Mouse (Mus musculus): ENCODE measurements at regions not wholly inside any gene's neighbourhood (a gene's known extent, or its start where the extent isn't known, plus 50 kb on each side); places are given as distances from the start of the nearest gene placed in this dataset.
A peak's percentile ranks its signal among the peaks of the same experiment; 100 is the strongest.
"Not testable (repeated sequence)": the region's sequence is repeated elsewhere in the genome, so short reads cannot be mapped to it uniquely, and the experiment has no call there.

DNA sequence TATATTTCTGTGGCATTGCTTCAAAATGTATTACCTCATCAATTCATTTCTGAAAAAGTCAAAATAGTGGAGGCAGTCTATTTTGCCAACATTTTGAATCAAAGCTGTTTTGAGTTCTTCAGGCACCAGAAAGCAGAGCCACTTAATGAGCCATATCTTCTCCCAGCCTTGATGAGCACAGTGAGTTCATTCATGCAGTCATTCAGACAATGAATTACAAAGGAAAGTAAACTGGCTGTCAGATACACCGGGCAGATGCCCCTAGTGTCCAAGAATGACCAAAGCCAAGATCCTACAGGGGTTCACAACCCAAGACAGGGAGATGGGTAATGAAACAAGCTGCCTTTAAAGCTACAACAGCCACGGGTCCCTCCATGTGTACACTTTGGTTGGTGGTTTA is 798.7 kb downstream of the Cypt12 start:
- no peak for DNase-seq (ENCODE audit: low spot score)
- Histone ChIP-seq H3K4me2 (ENCODE audit: low read depth, low read length) (no peak overlapping the region), H3K27ac (no peak overlapping the region), H3K4me3 (ENCODE audit: low read length) (no peak overlapping the region), H3K9ac (replicated peaks; ENCODE audit: low read length) (no peak overlapping the region), H3K4me1 (ENCODE audit: insufficient read depth, low read length) (no peaks in the 10 kb centered on the region), H3K9me3 (ENCODE audit: low read length) (no peaks in the 10 kb centered on the region), H3K27me3 (ENCODE audit: insufficient read depth, low read length) (no peaks in the 10 kb centered on the region), H3K36me3 (ENCODE audit: insufficient read depth, low read length) (no peaks in the 10 kb centered on the region)
- no peak for ATAC-seq
- WGBS: 32% methylated on average over 2 of the region's 2 CpGs
- TF ChIP-seq CTCF (IDR thresholded peaks at IDR 0.05; ENCODE audit: low read depth): no peak

DNA sequence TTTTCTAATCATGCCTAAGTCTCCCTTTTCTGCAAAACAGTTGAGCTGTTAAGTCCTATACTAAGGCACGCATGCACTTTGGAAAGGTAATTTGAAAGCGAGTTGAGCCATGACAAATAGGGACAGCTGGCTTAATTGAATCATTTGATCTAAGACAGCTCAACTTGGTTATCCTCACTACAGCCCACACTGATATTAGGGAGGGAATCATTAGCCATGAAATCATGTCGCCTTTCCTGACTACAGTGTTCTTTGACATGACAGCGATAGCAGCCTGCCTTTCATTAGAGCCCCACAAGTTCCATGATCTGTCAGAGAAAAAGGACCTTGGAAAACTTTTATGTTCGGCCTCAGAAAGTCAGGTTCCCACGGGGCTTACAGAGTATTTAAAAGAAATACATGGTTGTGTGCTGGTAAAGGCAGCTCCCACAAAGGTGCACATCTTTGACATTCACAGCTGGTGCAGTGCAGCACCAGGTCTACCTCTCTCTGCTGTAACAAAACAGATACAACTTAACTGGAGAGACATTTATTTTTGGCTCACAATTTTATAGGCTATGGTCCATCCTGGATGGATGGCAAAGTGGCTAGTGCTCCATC is 803.5 kb downstream of the Cypt12 start:
- ATAC-seq (no peak), DNase-seq (ENCODE audit: low spot score) (no peak)
- WGBS: 68% methylated on average over 6 of the region's 6 CpGs
- Histone ChIP-seq H3K4me3 (ENCODE audit: low read length) (no peak overlapping the region), H3K9me3 (ENCODE audit: low read length) (no peaks in the 10 kb centered on the region), H3K4me1 (ENCODE audit: insufficient read depth, low read length) (no peaks in the 10 kb centered on the region), H3K36me3 (ENCODE audit: insufficient read depth, low read length) (no peaks in the 10 kb centered on the region), H3K9ac (replicated peaks; ENCODE audit: low read length) (no peak overlapping the region), H3K27ac (no peak overlapping the region), H3K4me2 (ENCODE audit: low read depth, low read length) (no peak overlapping the region), H3K27me3 (ENCODE audit: insufficient read depth, low read length) (no peaks in the 10 kb centered on the region)
- no peak for TF ChIP-seq CTCF (IDR thresholded peaks at IDR 0.05; ENCODE audit: low read depth)

DNA sequence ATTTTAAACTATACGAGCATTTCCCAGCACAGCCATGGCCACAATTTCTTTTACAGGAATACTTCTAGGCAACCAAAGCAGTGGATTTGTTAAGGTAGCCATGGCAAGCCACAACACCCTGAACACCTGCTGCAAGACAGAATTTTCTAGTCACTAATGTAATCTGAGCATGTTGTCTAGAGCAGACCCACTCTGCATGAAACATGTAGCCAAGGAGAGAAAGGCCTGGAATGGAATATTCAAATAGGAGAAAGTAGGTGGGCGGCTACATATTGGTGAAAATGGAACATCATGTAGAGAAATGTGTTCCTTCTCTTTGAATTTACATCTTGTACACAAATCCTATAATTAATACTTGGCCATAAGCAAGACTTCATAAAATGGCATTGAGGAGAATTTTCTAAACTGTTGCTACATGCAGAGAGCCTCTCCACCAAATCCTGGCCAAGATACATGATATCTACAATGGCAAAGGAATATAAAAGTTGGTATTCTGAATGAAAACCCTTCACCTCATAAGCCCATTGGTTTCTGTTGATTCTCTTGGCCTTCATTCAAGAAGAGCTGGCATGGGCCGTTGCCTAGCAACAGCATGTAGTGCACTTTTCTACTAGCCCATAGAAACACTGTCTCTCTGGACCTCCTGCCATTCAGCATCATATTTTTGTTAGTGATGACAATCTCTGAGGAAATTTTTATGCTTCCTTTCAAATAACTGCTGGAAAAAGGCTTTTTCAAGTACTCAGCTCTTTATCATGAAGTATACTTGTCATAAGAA is 816.3 kb downstream of the Cypt12 start:
- DNase-seq (ENCODE audit: low spot score): peak; percentile 90
- TF ChIP-seq CTCF (IDR thresholded peaks at IDR 0.05; ENCODE audit: low read depth): no peak
- Histone ChIP-seq H3K4me3 (ENCODE audit: low read length) (no peak overlapping the region), H3K9ac (replicated peaks; ENCODE audit: low read length) (no peak overlapping the region), H3K9me3 (ENCODE audit: low read length) (no peaks in the 10 kb centered on the region), H3K4me2 (ENCODE audit: low read depth, low read length) (no peak overlapping the region), H3K36me3 (ENCODE audit: insufficient read depth, low read length) (no peaks in the 10 kb centered on the region), H3K27ac (peak overlapping the region; percentile 11; the same call in 1 of the 2 replicates), H3K27me3 (ENCODE audit: insufficient read depth, low read length) (no peaks in the 10 kb centered on the region), H3K4me1 (ENCODE audit: insufficient read depth, low read length) (0 out of 2 replicates have a peak, but pooled peaks cover 7% of the 10 kb centered on the region)
- peak; percentile 90 for ATAC-seq
- 58% methylated on average over 3 of the region's 3 CpGs for WGBS

DNA sequence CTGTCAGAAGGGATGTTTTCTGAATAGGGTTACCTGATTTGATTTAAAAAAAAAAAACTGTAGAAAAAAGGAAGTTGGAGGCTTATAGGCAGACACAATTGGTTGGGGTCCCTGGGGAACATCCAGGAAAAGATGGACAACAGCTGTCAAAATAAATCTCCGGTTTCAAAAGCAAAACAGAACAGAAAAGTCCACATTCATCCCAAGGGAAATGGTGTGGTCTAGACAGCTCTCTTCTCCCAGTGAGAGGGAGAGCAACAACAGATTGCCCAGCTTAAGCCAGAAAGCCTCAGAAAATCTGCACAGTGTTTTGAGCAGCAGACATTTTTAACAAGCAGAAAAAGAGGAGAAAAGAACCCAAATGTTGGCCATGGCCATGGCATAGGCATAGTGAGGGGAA is 830.3 kb downstream of the Cypt12 start:
- H3K4me1 ChIP-seq (ENCODE audit: insufficient read depth, low read length): no peaks in the 10 kb centered on the region
- H3K4me3 ChIP-seq (ENCODE audit: low read length): no peak overlapping the region
- H3K27ac ChIP-seq: no peak overlapping the region
- H3K27me3 ChIP-seq (ENCODE audit: insufficient read depth, low read length): no peaks in the 10 kb centered on the region
- ATAC-seq: no peak
- H3K36me3 ChIP-seq (ENCODE audit: insufficient read depth, low read length): no peaks in the 10 kb centered on the region
- peak; percentile 23 for DNase-seq (ENCODE audit: low spot score)
- no peak overlapping the region for H3K4me2 ChIP-seq (ENCODE audit: low read depth, low read length)
- no peaks in the 10 kb centered on the region for H3K9me3 ChIP-seq (ENCODE audit: low read length)
- TF ChIP-seq CTCF (IDR thresholded peaks at IDR 0.05; ENCODE audit: low read depth): no peak
- H3K9ac ChIP-seq (replicated peaks; ENCODE audit: low read length): no peak overlapping the region
- 48% methylated on average over 1 of the region's 1 CpGs for WGBS

DNA sequence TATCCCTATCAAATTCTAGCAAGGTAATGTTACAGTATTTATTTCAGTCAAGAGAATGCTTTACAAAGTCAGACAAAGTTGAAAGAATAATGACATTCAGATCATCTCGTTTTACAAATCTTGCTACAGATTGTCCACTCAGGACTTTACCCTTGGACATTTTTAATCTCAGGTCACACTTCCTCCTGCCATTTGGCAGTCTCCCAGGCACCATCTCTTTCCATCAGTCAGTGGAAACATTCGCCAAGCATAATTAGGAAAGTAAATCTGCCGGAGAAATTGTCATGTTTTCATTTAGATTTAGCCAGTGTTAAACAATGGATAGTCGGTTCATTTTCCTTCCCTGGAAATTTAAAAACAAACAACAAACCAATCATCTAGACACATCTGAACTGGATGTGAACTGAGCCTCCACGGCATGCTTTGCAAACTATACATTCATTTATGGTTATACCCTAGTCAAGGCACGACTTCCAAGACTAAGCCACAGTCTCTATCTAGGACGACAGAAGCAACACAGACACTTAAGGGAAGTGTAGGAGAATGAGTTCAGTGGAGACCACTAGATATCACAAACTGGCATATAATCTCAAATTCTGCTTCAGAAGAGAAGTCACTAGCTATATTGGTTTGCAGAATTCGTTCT is 839.4 kb downstream of the Cypt12 start:
- Histone ChIP-seq H3K27me3 (ENCODE audit: insufficient read depth, low read length) (no peaks in the 10 kb centered on the region), H3K27ac (no peak overlapping the region), H3K36me3 (ENCODE audit: insufficient read depth, low read length) (no peaks in the 10 kb centered on the region), H3K9me3 (ENCODE audit: low read length) (no peaks in the 10 kb centered on the region), H3K4me1 (ENCODE audit: insufficient read depth, low read length) (no peaks in the 10 kb centered on the region), H3K9ac (replicated peaks; ENCODE audit: low read length) (no peak overlapping the region), H3K4me3 (ENCODE audit: low read length) (no peak overlapping the region), H3K4me2 (ENCODE audit: low read depth, low read length) (no peak overlapping the region)
- DNase-seq (ENCODE audit: low spot score): peak; percentile 34
- WGBS: 52% methylated on average over 8 of the region's 8 CpGs
- ATAC-seq: no peak
- TF ChIP-seq CTCF (IDR thresholded peaks at IDR 0.05; ENCODE audit: low read depth): no peak

DNA sequence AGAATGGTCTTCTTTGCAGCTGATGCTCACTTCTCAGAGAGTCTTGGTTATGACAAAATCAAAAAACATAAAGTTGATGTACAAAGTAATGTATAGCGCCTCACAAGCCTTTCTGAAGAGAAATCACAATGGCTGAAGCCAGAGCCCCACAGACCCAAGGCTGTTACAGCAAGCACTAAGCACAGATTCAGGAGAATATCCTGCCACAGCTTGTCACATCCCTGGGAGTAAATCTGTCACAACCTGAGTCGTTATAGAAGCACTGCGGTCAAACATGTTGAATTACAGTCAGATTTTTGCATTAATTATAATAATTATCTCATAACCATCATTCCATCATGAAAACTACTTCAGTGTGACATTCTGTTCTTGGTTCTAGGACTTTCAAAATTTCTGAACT is 825.7 kb downstream of the 1700064H15Rik start:
- Histone ChIP-seq H3K4me1 (ENCODE audit: insufficient read depth, low read length) (no peaks in the 10 kb centered on the region), H3K36me3 (ENCODE audit: insufficient read depth, low read length) (no peaks in the 10 kb centered on the region), H3K9ac (replicated peaks; ENCODE audit: low read length) (no peak overlapping the region), H3K4me2 (ENCODE audit: low read depth, low read length) (no peak overlapping the region), H3K4me3 (ENCODE audit: low read length) (no peak overlapping the region), H3K27ac (no peak overlapping the region), H3K9me3 (ENCODE audit: low read length) (no peaks in the 10 kb centered on the region), H3K27me3 (ENCODE audit: insufficient read depth, low read length) (no peaks in the 10 kb centered on the region)
- no peak for TF ChIP-seq CTCF (IDR thresholded peaks at IDR 0.05; ENCODE audit: low read depth)
- ATAC-seq (no peak), DNase-seq (ENCODE audit: low spot score) (no peak)
- WGBS: 65% methylated on average over 3 of the region's 3 CpGs

DNA sequence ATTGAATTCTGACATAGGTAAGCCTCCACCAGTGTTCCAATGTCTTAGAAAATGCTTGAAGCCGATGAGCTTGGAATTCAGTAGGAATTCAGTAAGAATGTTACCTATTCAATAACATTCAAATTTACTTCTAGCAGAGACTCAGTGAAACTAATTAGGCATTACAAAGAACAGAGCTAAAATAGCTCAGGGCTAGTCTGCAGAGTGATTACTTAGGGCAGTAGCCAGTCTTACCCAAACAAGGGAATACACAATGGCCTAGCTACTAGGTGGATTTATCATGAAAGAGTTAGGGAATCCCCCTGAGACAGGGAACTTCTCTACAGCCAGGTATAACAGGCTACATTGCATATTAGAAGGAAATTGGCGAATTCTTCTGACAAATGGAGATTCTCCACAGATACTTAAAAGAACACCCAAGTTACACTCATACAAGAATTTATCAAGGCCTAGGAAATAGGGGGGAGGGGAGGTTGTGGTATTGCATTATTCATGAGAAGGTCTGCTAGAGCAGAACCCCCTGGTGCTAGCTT is 799.6 kb downstream of the 1700064H15Rik start:
- not testable (repeated sequence) for H3K27me3 ChIP-seq (ENCODE audit: insufficient read depth, low read length); H3K4me1 ChIP-seq (ENCODE audit: insufficient read depth, low read length); H3K27ac ChIP-seq; H3K36me3 ChIP-seq (ENCODE audit: insufficient read depth, low read length); H3K4me2 ChIP-seq (ENCODE audit: low read depth, low read length); ATAC-seq; H3K9ac ChIP-seq (replicated peaks; ENCODE audit: low read length); H3K9me3 ChIP-seq (ENCODE audit: low read length); DNase-seq (ENCODE audit: low spot score); H3K4me3 ChIP-seq (ENCODE audit: low read length)
- WGBS: 48% methylated on average over 2 of the region's 2 CpGs

Data from hindbrain, postnatal 0 days (tissue).